Mouse (Mus musculus) heart, adult 2 months (tissue): ENCODE measurements around the gene Esr1. TPM values are rescaled to one million over a fixed set of nuclear protein-coding genes. Genes with fewer than 3 reads are reported as not detected.

Experiments
- DNase-seq, 2 experiments: peaks; one replicate each; pipeline ENCODE4 v3.0.0; 2021
- H3K27ac ChIP-seq: fragments of 200-600 bp; 2 replicates; pipeline ENCODE4 v1.8.1; 2022
- H3K27me3 ChIP-seq: fragments of 200-500 bp; 2 replicates; pipeline ENCODE4 v1.6.1; 2012; ENCODE audit warnings: mild to moderate bottlenecking, low read length, inconsistent platforms, mixed read lengths; ENCODE audit not compliant: control insufficient read depth, insufficient read depth
- H3K36me3 ChIP-seq: fragments of 200-500 bp; 2 replicates; pipeline ENCODE4 v1.6.1; 2012; ENCODE audit warnings: low read length, inconsistent platforms; ENCODE audit not compliant: control insufficient read depth, insufficient read depth
- H3K4me1 ChIP-seq: fragments of 200-500 bp; 2 replicates; pipeline ENCODE4 v1.6.1; 2011; ENCODE audit warnings: low read length; ENCODE audit not compliant: control insufficient read depth, insufficient read depth
- H3K4me3 ChIP-seq: fragments of 200-600 bp; 2 replicates; pipeline ENCODE4 v1.8.1; 2022
- H3K79me2 ChIP-seq: fragments of 200-500 bp; replicated peaks from 2 replicates; pipeline ENCODE4 v1.6.1; 2012; ENCODE audit warnings: mild to moderate bottlenecking, inconsistent platforms, low read length, moderate library complexity, mixed read lengths; ENCODE audit not compliant: control insufficient read depth, insufficient read depth
- H3K9ac ChIP-seq: fragments of 200-500 bp; 2 replicates; pipeline ENCODE4 v1.6.1; 2012; ENCODE audit warnings: low read depth, mild to moderate bottlenecking, control low read depth, inconsistent platforms, low read length, mixed read lengths
- CTCF ChIP-seq: fragments of 200-600 bp; IDR thresholded peaks from 2 replicates; pipeline ENCODE4 v1.8.1; 2022; ENCODE audit warnings: antibody characterized with exemption, mild to moderate bottlenecking, moderate library complexity
- EP300 ChIP-seq: fragments of 200-500 bp; IDR thresholded peaks from 2 replicates; pipeline ENCODE4 v1.6.1; 2011; ENCODE audit warnings: low read depth, low read length, control low read depth; ENCODE audit not compliant: insufficient read depth
- POLR2A ChIP-seq: fragments of 200-500 bp; IDR thresholded peaks from 2 replicates; pipeline ENCODE4 v1.6.1; 2011; ENCODE audit warnings: mild to moderate bottlenecking, low read depth, low read length, control low read depth; ENCODE audit not compliant: insufficient read depth
- WGBS: fragments of 180-500 bp; shearing (Covaris S2); methylation state at CpG from one replicate; pipeline ENCODE4 v1.1.7; 2018; 5-methylcytosine and 5-hydroxymethylcytosine counted together
- intact Hi-C: fragments of 180-260 bp; cut with DNase I; formaldehyde crosslinking; loops from one replicate; pipeline ENCODE4 v1.15.1; 2025
- polyA plus RNA-seq: library from polyadenylated mRNA; depleted of rRNA; stranded (reverse); fragments of >200 nt; gene quantifications from 2 replicates; pipeline ENCODE4 v1.2.3, GENCODE M21; 2012
- total RNA-seq, 2 experiments: library from RNA; stranded (reverse); gene quantifications; 2 replicates each; pipeline ENCODE4 v1.2.3; 2021

Esr1 gene
- total and polyA plus RNA-seq, 3 experiments, result 0.70 to 1.0 (median 0.88) TPM

DNA sequence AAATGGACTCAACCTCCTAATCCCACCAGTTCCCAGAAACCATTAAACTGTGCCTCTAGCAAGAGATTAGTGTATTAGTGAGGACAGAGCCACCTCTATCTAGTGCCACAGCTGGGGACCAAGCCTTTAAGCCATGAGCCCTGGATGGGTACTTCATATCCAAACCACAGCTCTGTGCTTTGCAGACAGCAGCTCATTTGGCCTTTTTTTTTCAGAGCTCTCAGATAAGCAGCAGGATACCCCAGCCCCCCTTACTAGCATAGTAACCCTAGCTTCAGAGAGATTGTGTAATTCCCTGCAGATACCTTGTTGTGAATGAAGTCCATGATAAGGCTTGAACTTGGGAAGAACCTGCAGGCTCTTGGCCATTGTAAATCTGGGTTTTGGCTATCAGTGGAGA is 11.9 kb downstream of the Esr1 start:
- H3K27ac ChIP-seq, result no peak overlapping the region
- H3K36me3 ChIP-seq, result no peaks in the 10 kb centered on the region
- DNase-seq, result no peak
- no peak overlapping the region for H3K4me3 ChIP-seq
- no peak for TF ChIP-seq POLR2A
- TF ChIP-seq EP300, result no peak
- no peak for TF ChIP-seq CTCF
- H3K79me2 ChIP-seq, result no peaks in the 10 kb centered on the region
- H3K9ac ChIP-seq, result no peak overlapping the region
- H3K27me3 ChIP-seq, result no peaks in the 10 kb centered on the region
- intact Hi-C loops, result no loop called here
- peaks cover 1% of the 10 kb centered on the region; the same call in 1 of the 2 replicates for H3K4me1 ChIP-seq

DNA sequence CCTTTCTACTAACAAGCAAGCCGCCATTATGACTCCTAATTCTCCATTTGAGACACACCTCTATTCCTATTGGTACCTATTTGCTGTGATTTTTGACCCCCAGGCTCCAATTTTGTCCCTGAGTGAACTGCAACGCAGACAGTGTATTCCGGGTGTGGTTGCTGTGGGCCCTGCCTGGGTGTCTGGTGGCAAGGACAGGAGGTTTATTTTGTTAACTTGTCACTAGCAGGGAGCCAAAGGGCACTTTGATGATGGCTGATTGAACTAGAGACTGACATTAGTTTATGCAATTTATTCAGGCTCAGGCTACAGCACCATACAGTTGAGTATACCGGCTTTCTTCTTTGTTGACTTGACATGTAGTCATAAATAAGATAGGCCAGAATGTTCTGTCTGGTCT is 13.2 kb downstream of the Esr1 start:
- Histone ChIP-seq H3K9ac (no peak overlapping the region), H3K4me1 (peaks cover 1% of the 10 kb centered on the region; the same call in 1 of the 2 replicates), H3K4me3 (no peak overlapping the region), H3K27me3 (no peaks in the 10 kb centered on the region), H3K79me2 (no peaks in the 10 kb centered on the region), H3K36me3 (no peaks in the 10 kb centered on the region), H3K27ac (no peak overlapping the region)
- intact Hi-C loops, result no loop called here
- no peak for TF ChIP-seq POLR2A
- TF ChIP-seq CTCF, result no peak
- TF ChIP-seq EP300, result no peak
- 94% methylated on average over 4 of the region's 4 CpGs for WGBS
- DNase-seq, result no peak

DNA sequence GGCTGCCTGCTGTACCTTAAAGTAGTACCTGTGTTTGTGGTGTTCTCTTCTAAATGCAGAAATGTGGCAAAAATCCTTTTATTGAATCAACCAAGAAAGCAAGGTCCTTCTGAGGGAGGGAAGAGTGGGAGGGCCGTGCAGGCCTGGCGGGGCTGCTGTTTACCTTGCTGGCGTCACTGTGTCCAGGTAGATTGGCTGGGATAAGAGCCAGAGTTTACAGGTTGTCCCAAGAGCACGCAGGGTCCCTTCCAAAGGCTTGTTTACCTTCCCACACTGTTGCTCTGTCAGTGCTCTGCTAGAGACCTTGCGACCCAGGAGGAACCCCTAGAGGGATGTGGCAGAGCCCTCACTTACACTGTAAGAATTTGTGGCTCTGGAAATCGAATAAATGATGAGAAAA is 13.9 kb downstream of the Esr1 start:
- no peaks in the 10 kb centered on the region for H3K79me2 ChIP-seq
- no peaks in the 10 kb centered on the region for H3K27me3 ChIP-seq
- H3K36me3 ChIP-seq, result no peaks in the 10 kb centered on the region
- no peak for DNase-seq
- intact Hi-C loops, result no loop called here
- 79% methylated on average over 6 of the region's 6 CpGs for WGBS
- peaks cover 1% of the 10 kb centered on the region; the same call in 1 of the 2 replicates for H3K4me1 ChIP-seq
- no peak overlapping the region for H3K9ac ChIP-seq
- TF ChIP-seq CTCF, result no peak
- no peak for TF ChIP-seq EP300
- TF ChIP-seq POLR2A, result no peak
- no peak overlapping the region for H3K27ac ChIP-seq
- H3K4me3 ChIP-seq, result no peak overlapping the region

DNA sequence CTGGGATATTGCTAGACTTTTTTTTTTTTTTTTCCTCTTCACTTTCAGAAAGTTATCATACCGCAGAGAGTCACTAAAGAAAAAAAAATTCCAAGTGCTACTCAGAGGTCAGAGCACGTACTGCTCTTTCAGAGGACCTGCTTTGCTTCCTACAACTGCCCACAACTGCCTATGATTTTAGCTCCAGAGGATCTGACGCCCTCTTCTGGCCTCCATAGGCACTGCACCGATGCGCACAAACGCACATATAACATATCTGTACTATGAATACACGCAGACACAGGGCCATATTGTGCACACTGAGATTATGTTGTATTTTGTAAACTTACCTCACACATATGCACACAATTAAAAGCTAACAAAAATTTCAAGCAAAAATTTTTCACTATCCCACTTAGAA is 15.0 kb downstream of the Esr1 start:
- H3K9ac ChIP-seq, result no peak overlapping the region
- no peaks in the 10 kb centered on the region for H3K79me2 ChIP-seq
- intact Hi-C loops, result no loop called here
- H3K27me3 ChIP-seq, result no peaks in the 10 kb centered on the region
- 81% methylated on average over 7 of the region's 7 CpGs for WGBS
- DNase-seq, result no peak
- H3K27ac ChIP-seq, result no peak overlapping the region
- H3K36me3 ChIP-seq, result no peaks in the 10 kb centered on the region
- no peaks in the 10 kb centered on the region for H3K4me1 ChIP-seq
- no peak overlapping the region for H3K4me3 ChIP-seq
- peak; percentile 32 for TF ChIP-seq CTCF
- no peak for TF ChIP-seq POLR2A

DNA sequence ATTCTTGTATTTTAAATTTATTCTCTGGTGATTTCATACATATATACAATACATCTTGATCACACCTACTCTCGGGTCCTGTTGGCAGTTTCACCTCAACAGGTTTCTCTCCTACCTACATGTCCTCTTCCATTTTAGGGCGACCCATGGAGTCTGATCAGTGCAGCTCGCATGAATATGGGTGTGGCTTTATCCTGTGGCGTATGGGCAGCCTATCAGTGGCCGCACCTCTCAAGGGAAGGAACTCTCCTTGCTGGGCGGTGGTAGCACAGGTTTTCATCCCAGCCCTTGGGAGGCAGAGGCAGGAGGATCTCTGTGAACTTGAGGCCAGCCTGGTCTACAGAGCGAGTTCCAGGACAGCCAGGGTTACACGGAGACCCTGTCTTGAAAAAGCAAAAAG is 15.6 kb downstream of the Esr1 start:
- intact Hi-C loops, result no loop called here
- H3K4me1 ChIP-seq, result no peaks in the 10 kb centered on the region
- TF ChIP-seq EP300 (no peak), CTCF (no peak), POLR2A (no peak)
- H3K4me3 ChIP-seq, result no peak overlapping the region
- H3K79me2 ChIP-seq, result no peaks in the 10 kb centered on the region
- H3K27me3 ChIP-seq, result no peaks in the 10 kb centered on the region
- no peak overlapping the region for H3K9ac ChIP-seq
- no peak overlapping the region for H3K27ac ChIP-seq
- H3K36me3 ChIP-seq, result no peaks in the 10 kb centered on the region
- WGBS, result 86% methylated on average over 8 of the region's 8 CpGs
- DNase-seq, result no peak

DNA sequence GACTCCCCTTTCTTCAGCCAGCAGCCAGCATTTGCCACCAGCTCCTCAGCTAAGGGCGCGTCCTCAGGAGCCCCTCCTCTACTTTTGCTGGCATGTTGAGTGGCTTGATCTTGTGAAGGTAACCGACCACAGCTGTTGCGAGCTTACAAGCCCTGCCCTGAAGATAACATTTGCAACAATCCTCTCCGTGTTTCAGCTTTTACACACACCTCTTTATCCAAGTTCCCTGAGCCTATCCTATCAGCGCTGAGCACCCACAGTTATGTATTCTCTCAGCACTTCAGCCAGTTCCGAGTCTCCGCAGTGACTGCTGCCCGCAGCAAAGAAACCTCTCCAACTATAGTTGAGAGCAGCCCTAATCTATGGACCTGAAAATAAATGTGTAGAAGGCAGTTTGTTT is 16.0 kb downstream of the Esr1 start:
- H3K4me3 ChIP-seq, result no peak overlapping the region
- DNase-seq, result no peak
- no peaks in the 10 kb centered on the region for H3K27me3 ChIP-seq
- WGBS, result 45% methylated on average over 9 of the region's 9 CpGs
- TF ChIP-seq CTCF (no peak), POLR2A (no peak), EP300 (no peak)
- H3K79me2 ChIP-seq, result no peaks in the 10 kb centered on the region
- no peaks in the 10 kb centered on the region for H3K4me1 ChIP-seq
- no peak overlapping the region for H3K27ac ChIP-seq
- H3K9ac ChIP-seq, result no peak overlapping the region
- H3K36me3 ChIP-seq, result no peaks in the 10 kb centered on the region
- intact Hi-C loops, result no loop called here
